Mouse (Mus musculus) heart, embryonic 10.5 days (tissue): ENCODE results near the gene Abca4. TPM values are rescaled to one million over a fixed set of nuclear protein-coding genes. Genes with fewer than 3 reads are reported as not detected.

ENCODE experiments used
- DNase-seq: peaks from one replicate; pipeline ENCODE4 v3.0.0-alpha.2; 2017; ENCODE audit warnings: low spot score
- H3K27ac ChIP-seq: fragments of 300-500 bp; sonication (generic); 2 replicates; pipeline ENCODE4 v1.5.1; 2016; ENCODE audit warnings: mild to moderate bottlenecking
- H3K27me3 ChIP-seq: fragments of 300-500 bp; sonication (generic); 2 replicates; pipeline ENCODE4 v1.6.1; 2016; ENCODE audit warnings: mild to moderate bottlenecking; ENCODE audit not compliant: poor library complexity, insufficient read depth, severe bottlenecking
- H3K36me3 ChIP-seq: fragments of 300-500 bp; sonication (generic); 2 replicates; pipeline ENCODE4 v1.6.1; 2016; ENCODE audit warnings: mild to moderate bottlenecking, moderate library complexity
- H3K4me1 ChIP-seq: fragments of 300-500 bp; sonication (generic); 2 replicates; pipeline ENCODE4 v1.6.1; 2016; ENCODE audit warnings: mild to moderate bottlenecking
- H3K4me3 ChIP-seq: fragments of 300-500 bp; sonication (generic); 2 replicates; pipeline ENCODE4 v1.5.1; 2016; ENCODE audit warnings: mild to moderate bottlenecking, moderate library complexity
- H3K9me3 ChIP-seq: fragments of 300-500 bp; sonication (generic); 2 replicates; pipeline ENCODE4 v1.6.1; 2016; ENCODE audit warnings: mild to moderate bottlenecking, moderate library complexity
- WGBS: fragments of 180-500 bp; shearing (Covaris S2); methylation state at CpG from one replicate; pipeline ENCODE4 v1.1.7; 2016; 5-methylcytosine and 5-hydroxymethylcytosine counted together
- polyA plus RNA-seq: library from polyadenylated mRNA; unstranded; fragments of >200 nt; fragmentation: Nextera tagmentation; extraction: Ambion mirVana; gene quantifications from 2 replicates; pipeline ENCODE4 v1.2.1, GENCODE M21; 2016

Abca4 gene
- polyA plus RNA-seq, 1 experiment from 2014 or later: 7.1 TPM

GRCm38 (mm10) chr3:122102091-122102490, 57.8 kb downstream of the Abca4 start:
- Histone ChIP-seq H3K9me3 (no peaks in the 10 kb centered on the region), H3K27me3 (no peaks in the 10 kb centered on the region), H3K4me1 (peaks cover 56% of the 10 kb centered on the region), H3K4me3 (no peak overlapping the region), H3K36me3 (no peaks in the 10 kb centered on the region), H3K27ac (peak overlapping the region; percentile 24; the same call in 1 of the 2 replicates)
- no peak for DNase-seq
- 33% methylated on average over 7 of the region's 7 CpGs for WGBS

DNA sequence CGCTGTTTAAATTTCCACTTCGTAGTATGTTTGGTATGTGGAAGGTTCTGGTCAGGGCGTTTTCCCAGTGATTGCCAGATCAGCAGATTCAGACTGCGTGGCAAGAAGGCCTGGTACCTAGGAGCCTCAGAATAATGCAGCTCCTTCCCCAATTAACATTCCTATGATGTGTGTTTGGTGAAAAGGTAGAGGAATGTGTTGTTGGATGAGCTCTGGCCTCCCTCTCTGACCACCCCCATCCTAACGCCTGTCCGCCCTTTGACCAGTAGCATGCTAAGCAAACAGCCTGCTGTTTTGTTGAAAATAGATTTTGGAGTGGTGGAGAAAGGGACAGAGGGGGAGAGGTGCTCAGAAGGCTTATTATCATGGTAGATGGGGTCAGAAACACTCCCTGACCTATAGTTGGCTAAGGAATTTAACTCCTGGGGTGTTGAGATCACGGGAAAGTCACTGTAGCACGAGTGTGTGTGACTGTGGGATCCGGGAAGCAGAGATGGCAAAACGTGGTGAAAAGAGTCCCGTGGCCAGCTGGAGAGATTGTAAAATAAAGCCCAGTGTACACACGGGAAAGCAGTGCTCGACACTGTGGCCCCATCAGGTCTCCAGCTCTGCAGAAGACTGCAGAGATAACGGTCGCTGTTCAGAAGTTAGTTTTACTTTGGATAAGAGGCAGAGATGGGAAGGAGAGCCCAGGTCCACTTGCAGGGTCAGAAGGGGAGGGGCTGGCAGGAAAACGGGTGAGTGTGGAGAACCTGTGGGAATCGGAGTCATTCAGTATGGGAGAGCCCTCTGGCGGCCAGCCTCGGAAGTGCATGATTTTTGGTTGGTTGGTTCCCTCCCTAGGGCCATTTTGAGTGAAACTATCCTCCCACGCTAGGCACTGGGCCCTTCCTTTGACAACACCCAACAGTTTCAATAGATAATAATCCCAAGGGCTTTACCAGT, 59.9 kb downstream of the Abca4 start:
- Histone ChIP-seq H3K27me3 (no peaks in the 10 kb centered on the region), H3K36me3 (no peaks in the 10 kb centered on the region), H3K27ac (peak overlapping the region; percentile 62), H3K4me1 (peaks cover 58% of the 10 kb centered on the region), H3K9me3 (no peaks in the 10 kb centered on the region), H3K4me3 (peak overlapping the region; percentile 42)
- peak; percentile 91 for DNase-seq
- 18% methylated on average over 20 of the region's 20 CpGs for WGBS

GRCm38 (mm10) chr3:122106920-122107319, 62.7 kb downstream of the Abca4 start:
- no peaks in the 10 kb centered on the region for H3K27me3 ChIP-seq
- H3K27ac ChIP-seq: peak overlapping the region; percentile 24; the same call in 1 of the 2 replicates
- H3K9me3 ChIP-seq: no peaks in the 10 kb centered on the region
- H3K4me1 ChIP-seq: peaks cover 66% of the 10 kb centered on the region
- H3K4me3 ChIP-seq: no peak overlapping the region
- DNase-seq: no peak
- H3K36me3 ChIP-seq: no peaks in the 10 kb centered on the region
- WGBS: 61% methylated on average over 8 of the region's 8 CpGs

DNA sequence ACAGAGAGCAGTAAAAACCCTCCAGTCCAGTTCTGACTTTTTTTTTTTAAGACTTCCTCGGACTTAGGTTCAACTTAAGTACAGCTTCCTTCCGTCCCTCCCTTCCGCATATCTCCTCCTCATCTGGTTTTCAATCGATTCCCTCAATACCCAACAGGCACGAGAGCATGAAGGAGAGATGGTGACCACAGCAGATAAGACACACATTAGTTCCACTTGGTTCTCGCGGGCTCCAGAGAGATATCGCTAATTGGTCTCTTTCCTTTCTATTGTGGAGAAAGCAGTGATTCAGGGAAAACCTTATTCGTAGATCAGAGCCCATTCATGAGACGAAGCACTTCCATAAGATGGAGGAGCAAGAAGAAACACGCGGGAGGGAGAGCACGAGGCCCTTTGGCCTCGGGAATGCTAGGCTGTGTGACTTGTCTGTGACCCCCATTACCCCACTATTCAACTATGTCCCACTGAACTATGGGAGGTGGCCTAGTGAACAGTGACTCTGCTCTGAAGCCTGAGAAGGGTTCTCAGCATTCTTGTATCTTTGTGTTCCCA, 63.5 kb downstream of the Abca4 start:
- peak overlapping the region; percentile 24; the same call in 1 of the 2 replicates for H3K27ac ChIP-seq

GRCm38 (mm10) chr3:122109461-122109860, 65.2 kb downstream of the Abca4 start:
- DNase-seq: no peak
- 64% methylated on average over 4 of the region's 4 CpGs for WGBS
- Histone ChIP-seq H3K9me3 (no peaks in the 10 kb centered on the region), H3K27ac (0 out of 2 replicates have a peak overlapping the region, but pooled peaks have one; percentile 52), H3K36me3 (no peaks in the 10 kb centered on the region), H3K27me3 (no peaks in the 10 kb centered on the region), H3K4me1 (peaks cover 65% of the 10 kb centered on the region), H3K4me3 (no peak overlapping the region)

More for the DNA sequence above, 63.5 kb downstream of the Abca4 start:
- WGBS: 71% methylated on average over 14 of the region's 14 CpGs
- no peaks in the 10 kb centered on the region for H3K36me3 ChIP-seq
- H3K4me3 ChIP-seq: no peak overlapping the region
- DNase-seq: no peak
- peaks cover 65% of the 10 kb centered on the region for H3K4me1 ChIP-seq
- H3K9me3 ChIP-seq: no peaks in the 10 kb centered on the region
- H3K27me3 ChIP-seq: no peaks in the 10 kb centered on the region

- Histone ChIP-seq H3K4me1 (peaks cover 59% of the 10 kb centered on the region), H3K36me3 (no peaks in the 10 kb centered on the region), H3K9me3 (no peaks in the 10 kb centered on the region), H3K27me3 (no peaks in the 10 kb centered on the region), H3K4me3 (no peak overlapping the region), H3K27ac (peak overlapping the region; percentile 67)
- 37% methylated on average over 9 of the region's 9 CpGs for WGBS
- DNase-seq: peak; percentile 85
Measured at GRCm38 (mm10) chr3:122111141-122111981, 67.1 kb downstream of the Abca4 start.

DNA sequence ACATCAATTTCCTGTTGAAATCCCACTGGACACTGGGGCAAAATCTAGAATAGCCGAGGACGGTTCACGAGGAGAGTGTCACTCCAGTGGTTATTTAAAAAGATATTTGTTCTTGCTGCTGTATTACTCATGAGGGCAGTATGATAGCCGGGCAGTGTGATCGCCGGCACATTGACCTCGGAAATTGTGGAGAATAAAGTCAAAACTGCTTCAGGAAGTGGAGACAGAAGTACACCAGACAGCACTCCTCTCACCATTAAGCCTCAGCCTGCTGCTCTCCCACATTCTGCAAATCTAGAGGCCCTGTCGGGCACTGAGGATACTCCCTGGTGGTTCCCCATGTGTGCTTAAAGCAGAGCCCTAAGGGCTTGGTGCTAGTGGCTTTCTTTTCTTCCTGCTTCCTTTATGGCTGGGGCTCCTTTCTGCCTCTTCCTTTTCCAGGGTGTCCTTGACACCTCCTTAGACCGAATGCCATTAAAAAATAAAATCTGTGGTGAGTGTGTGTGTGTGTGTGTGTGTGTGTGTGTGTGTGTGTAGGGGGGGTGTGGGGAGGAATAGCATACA, 74.5 kb downstream of the Abca4 start:
- DNase-seq: no peak
- H3K27ac ChIP-seq: peak overlapping the region; percentile 72
- no peaks in the 10 kb centered on the region for H3K9me3 ChIP-seq
- no peaks in the 10 kb centered on the region for H3K36me3 ChIP-seq
- no peak overlapping the region for H3K4me3 ChIP-seq
- H3K4me1 ChIP-seq: peaks cover 46% of the 10 kb centered on the region
- WGBS: 57% methylated on average over 9 of the region's 9 CpGs
- H3K27me3 ChIP-seq: no peaks in the 10 kb centered on the region

DNA sequence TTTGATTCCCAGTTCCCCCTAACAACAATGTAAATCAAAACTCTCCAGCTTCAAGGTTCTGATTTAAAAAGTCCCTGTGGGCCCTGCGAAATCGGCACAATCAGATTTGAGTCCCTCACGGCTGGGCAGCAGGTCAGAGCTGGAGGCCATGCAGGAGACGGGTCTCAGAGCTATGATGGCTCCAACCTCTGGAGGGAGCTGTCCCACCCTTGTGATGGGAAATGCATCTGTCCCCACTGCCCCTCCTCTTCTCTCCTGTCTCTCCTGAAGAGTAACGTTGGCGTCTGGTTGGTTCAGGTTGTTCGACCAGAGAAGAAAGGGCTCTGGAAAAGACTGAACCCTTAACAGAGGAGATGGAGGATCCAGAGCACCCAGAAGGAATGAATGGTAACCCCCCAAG, 75.5 kb downstream of the Abca4 start:
- no peaks in the 10 kb centered on the region for H3K36me3 ChIP-seq
- no peak overlapping the region for H3K4me3 ChIP-seq
- peaks cover 42% of the 10 kb centered on the region for H3K4me1 ChIP-seq
- DNase-seq: no peak
- 72% methylated on average over 7 of the region's 7 CpGs for WGBS
- peak overlapping the region; percentile 48 for H3K27ac ChIP-seq
- no peaks in the 10 kb centered on the region for H3K9me3 ChIP-seq
- no peaks in the 10 kb centered on the region for H3K27me3 ChIP-seq

DNA sequence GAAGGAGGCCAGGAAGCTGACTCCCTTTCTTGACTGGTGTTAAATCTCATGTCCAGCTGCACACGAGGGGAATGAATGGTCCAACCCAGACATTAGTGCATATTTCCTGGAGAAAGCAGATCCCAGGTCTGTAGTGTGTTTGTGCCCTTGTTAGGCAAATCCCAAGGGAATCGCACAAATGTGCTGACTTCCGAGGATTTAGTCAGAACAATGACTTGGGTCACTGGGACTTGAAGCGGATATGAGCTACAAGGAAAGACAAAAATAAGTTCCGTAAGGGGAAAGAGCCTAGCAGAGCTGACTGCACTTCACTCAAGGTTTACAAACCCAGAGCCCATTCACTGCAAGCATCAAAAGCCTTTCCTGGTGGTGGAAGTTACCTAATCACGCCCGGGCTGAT, 76.0 kb downstream of the Abca4 start:
- Histone ChIP-seq H3K9me3 (no peaks in the 10 kb centered on the region), H3K27ac (peak overlapping the region; percentile 48), H3K4me3 (no peak overlapping the region), H3K36me3 (no peaks in the 10 kb centered on the region), H3K27me3 (no peaks in the 10 kb centered on the region), H3K4me1 (peaks cover 47% of the 10 kb centered on the region)
- DNase-seq: no peak
- WGBS: 73% methylated on average over 7 of the region's 7 CpGs

DNA sequence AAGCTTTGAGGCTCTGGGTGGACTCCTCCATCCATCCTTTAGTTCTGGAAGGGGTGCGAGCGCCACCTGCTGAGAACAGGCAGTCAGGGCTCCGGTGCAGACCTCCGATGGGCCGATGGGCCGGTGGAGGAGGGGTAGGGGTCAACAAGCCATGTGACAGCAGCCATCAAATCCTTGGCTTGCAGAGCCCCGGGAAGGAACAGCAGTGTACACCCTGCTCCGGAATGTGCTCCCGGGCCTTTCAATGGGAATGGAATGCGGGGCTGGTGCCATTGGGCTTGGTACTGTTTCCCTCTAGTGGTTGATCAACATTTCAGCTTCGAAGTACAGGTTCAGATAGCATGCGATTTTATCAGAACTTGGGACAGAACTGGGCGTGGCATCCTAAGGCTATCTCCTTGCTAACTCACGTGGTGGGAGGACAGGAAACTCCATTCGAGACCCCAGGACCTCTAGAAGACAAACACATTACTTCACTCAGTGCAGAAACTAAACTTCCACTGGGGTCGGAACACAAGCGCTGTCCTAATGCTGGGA, 78.0 kb downstream of the Abca4 start:
- DNase-seq: peak; percentile 98
- Histone ChIP-seq H3K4me1 (peaks cover 53% of the 10 kb centered on the region), H3K9me3 (no peaks in the 10 kb centered on the region), H3K27me3 (no peaks in the 10 kb centered on the region), H3K27ac (peak overlapping the region; percentile 65), H3K36me3 (no peaks in the 10 kb centered on the region), H3K4me3 (peak overlapping the region; percentile 42)
- WGBS: 7% methylated on average over 17 of the region's 17 CpGs

GRCm38 (mm10) chr3:122122838-122123237, 78.6 kb downstream of the Abca4 start:
- no peak for DNase-seq
- no peaks in the 10 kb centered on the region for H3K27me3 ChIP-seq
- WGBS: 87% methylated on average over 8 of the region's 8 CpGs
- peaks cover 53% of the 10 kb centered on the region for H3K4me1 ChIP-seq
- H3K36me3 ChIP-seq: no peaks in the 10 kb centered on the region
- H3K27ac ChIP-seq: peak overlapping the region; percentile 65
- H3K4me3 ChIP-seq: no peak overlapping the region
- no peaks in the 10 kb centered on the region for H3K9me3 ChIP-seq

DNA sequence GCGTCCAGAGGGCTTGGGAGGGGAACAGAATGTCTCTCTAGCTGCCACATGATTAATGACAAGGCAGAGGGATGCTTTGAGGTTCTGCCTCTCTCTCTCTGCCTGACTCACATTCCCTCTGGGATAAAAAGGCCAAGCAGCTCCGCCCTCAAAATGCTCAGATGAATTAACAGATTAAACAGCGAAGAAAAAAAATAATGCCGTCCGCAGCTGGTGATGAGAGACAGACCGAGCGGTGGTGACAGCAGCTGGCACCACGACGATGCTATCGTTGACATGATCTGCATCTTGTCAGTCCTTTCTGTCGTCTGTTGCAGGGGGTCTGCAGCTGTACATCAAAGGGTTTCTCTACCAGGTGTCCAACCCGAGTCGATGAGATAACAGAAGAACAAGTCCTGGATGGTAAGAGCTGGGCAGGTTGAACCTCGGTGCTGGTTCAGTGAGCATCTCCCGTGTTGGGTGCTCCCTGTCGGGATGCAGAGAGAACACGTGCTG, 84.8 kb downstream of the Abca4 start:
- no peak for DNase-seq
- 21% methylated on average over 17 of the region's 17 CpGs for WGBS

More for the DNA sequence above, 84.8 kb downstream of the Abca4 start:
- Histone ChIP-seq H3K27me3 (no peaks in the 10 kb centered on the region), H3K27ac (peak overlapping the region; percentile 42; the same call in 1 of the 2 replicates), H3K4me1 (peaks cover 82% of the 10 kb centered on the region), H3K9me3 (no peaks in the 10 kb centered on the region), H3K4me3 (no peak overlapping the region), H3K36me3 (no peaks in the 10 kb centered on the region)
